ENCODE assay signal across 8 mouse cellular contexts in genomic region chr19:7416834-7417735, GRCm38 (mm10). TPM values are rescaled to one million over a fixed set of nuclear protein-coding genes. Genes with fewer than 3 reads are reported as not detected.
DNase-seq lines count a peak whose midpoint lies in the region; ATAC-seq and TF ChIP-seq lines count a peak whose summit lies in the region.

TSS of gene 2700081O15Rik (plus strand) at chr19:7417625.

- peaks cover 40% of the 10 kb centered on the region for H3K27me3 ChIP-seq in forebrain, embryonic 10.5 days (ENCODE audit: poor library complexity, severe bottlenecking)
- no peaks in the 10 kb centered on the region; the same call in 1 of the 2 replicates for H3K27me3 ChIP-seq in heart, embryonic 12.5 days (replicated peaks)
- no peaks in the 10 kb centered on the region for H3K27me3 ChIP-seq in kidney, postnatal 0 days (ENCODE audit: insufficient read depth, low read length)
- peaks cover 25% of the 10 kb centered on the region for H3K27me3 ChIP-seq in liver, embryonic 14.5 days (ENCODE audit: control insufficient read depth, insufficient read depth, low read length)
- no peaks in the 10 kb centered on the region for H3K27me3 ChIP-seq in neural tube, embryonic 14.5 days (ENCODE audit: control insufficient read depth, insufficient read depth, low read length)

- peak; percentile 37 for DNase-seq in CD4-positive helper T cell, adult 2 months (ENCODE audit: low read depth, low spot score)
- DNase-seq in forebrain, embryonic 10.5 days (ENCODE audit: extremely low spot score, low spot score), result peak; percentile 84
- DNase-seq in kidney, postnatal 0 days (ENCODE audit: low spot score), result peak; percentile 83
- DNase-seq in liver, embryonic 14.5 days (ENCODE audit: low read depth in 3 of 3, low spot score in 3 of 3), result peak in 1 of 3 experiments; percentile 37
- peak; percentile 59 to 66 for DNase-seq in thymus, adult 18-20 months

- WGBS in bone marrow, adult 2 months, result under 1% methylated on average over 107 of the region's 107 CpGs
- WGBS in forebrain, embryonic 10.5 days, result under 1% methylated on average over 107 of the region's 107 CpGs
- WGBS in heart, embryonic 12.5 days, result under 1% methylated on average over 100 of the region's 107 CpGs
- WGBS in kidney, postnatal 0 days, result under 1% methylated on average over 90 of the region's 107 CpGs
- under 1% methylated on average over 96 of the region's 107 CpGs for WGBS in liver, embryonic 14.5 days (ENCODE audit: insufficient replicate concordance)
- under 1% methylated on average over 94 of the region's 107 CpGs for WGBS in neural tube, embryonic 14.5 days

- H3K4me1 ChIP-seq in bone marrow, adult 2 months (ENCODE audit: control insufficient read depth, insufficient read depth, low read length), result no peaks in the 10 kb centered on the region; the same call in 1 of the 2 replicates
- H3K4me1 ChIP-seq in forebrain, embryonic 10.5 days, result peaks cover 54% of the 10 kb centered on the region
- peaks cover 41% of the 10 kb centered on the region for H3K4me1 ChIP-seq in heart, embryonic 12.5 days (replicated peaks)
- peaks cover 38% of the 10 kb centered on the region for H3K4me1 ChIP-seq in kidney, postnatal 0 days (replicated peaks; ENCODE audit: insufficient read depth, low read length)
- H3K4me1 ChIP-seq in liver, embryonic 14.5 days (replicated peaks; ENCODE audit: control insufficient read depth in 2 of 2, insufficient read depth in 2 of 2, low read length in 1 of 2), result peaks cover 15% of the 10 kb centered on the region in 2 experiments
- peaks cover 43% of the 10 kb centered on the region for H3K4me1 ChIP-seq in neural tube, embryonic 14.5 days (ENCODE audit: control insufficient read depth, insufficient read depth, low read length)

- peaks cover 30% of the 10 kb centered on the region for H3K36me3 ChIP-seq in forebrain, embryonic 10.5 days (replicated peaks)
- H3K36me3 ChIP-seq in heart, embryonic 12.5 days, result peaks cover 18% of the 10 kb centered on the region
- peaks cover 14% of the 10 kb centered on the region; the same call in 1 of the 2 replicates for H3K36me3 ChIP-seq in kidney, postnatal 0 days (ENCODE audit: insufficient read depth, low read length)
- H3K36me3 ChIP-seq in liver, embryonic 14.5 days (replicated peaks; ENCODE audit: control insufficient read depth, insufficient read depth, low read depth), result peaks cover 3% of the 10 kb centered on the region; the same call in 1 of the 2 replicates
- peaks cover 11% of the 10 kb centered on the region for H3K36me3 ChIP-seq in neural tube, embryonic 14.5 days (ENCODE audit: control insufficient read depth, insufficient read depth, low read length)

- no peaks in the 10 kb centered on the region for H3K9me3 ChIP-seq in forebrain, embryonic 10.5 days
- H3K9me3 ChIP-seq in heart, embryonic 12.5 days (replicated peaks), result no peaks in the 10 kb centered on the region
- no peaks in the 10 kb centered on the region for H3K9me3 ChIP-seq in kidney, postnatal 0 days (replicated peaks; ENCODE audit: low read length)
- H3K9me3 ChIP-seq in liver, embryonic 14.5 days (ENCODE audit: control insufficient read depth, low read length), result no peaks in the 10 kb centered on the region
- no peaks in the 10 kb centered on the region for H3K9me3 ChIP-seq in neural tube, embryonic 14.5 days (ENCODE audit: control insufficient read depth, low read length)

- TF ChIP-seq CTCF in bone marrow, adult 2 months (IDR thresholded peaks at IDR 0.05; ENCODE audit: control insufficient read depth, insufficient read depth, low read length), result no peak
- TF ChIP-seq CTCF in kidney, postnatal 0 days (IDR thresholded peaks at IDR 0.05; ENCODE audit: low read depth), result no peak
- no peak for TF ChIP-seq CTCF in liver, embryonic 14.5 days (IDR thresholded peaks at IDR 0.05; ENCODE audit: low read depth)

- no peak for TF ChIP-seq POLR2A in bone marrow, adult 2 months (IDR thresholded peaks at IDR 0.05; ENCODE audit: borderline replicate concordance, control insufficient read depth, low read depth, low read length)

- peak within 1 kb of the TSS; percentile 85 for H3K4me2 ChIP-seq in heart, embryonic 12.5 days
- peak within 1 kb of the TSS; percentile 97 for H3K4me2 ChIP-seq in kidney, postnatal 0 days (ENCODE audit: low read length)
- H3K4me2 ChIP-seq in liver, embryonic 14.5 days (ENCODE audit: low read depth), result peak within 1 kb of the TSS; percentile 69
- peak within 1 kb of the TSS; percentile 91 for H3K4me2 ChIP-seq in neural tube, embryonic 14.5 days (ENCODE audit: low read depth, low read length)

- H3K9ac ChIP-seq in heart, embryonic 12.5 days, result peak within 1 kb of the TSS; percentile 99
- H3K9ac ChIP-seq in kidney, postnatal 0 days (ENCODE audit: low read depth, low read length), result peak within 1 kb of the TSS; percentile 99
- peak within 1 kb of the TSS; percentile 79 for H3K9ac ChIP-seq in liver, embryonic 14.5 days (replicated peaks)
- peak within 1 kb of the TSS; percentile 100 for H3K9ac ChIP-seq in neural tube, embryonic 14.5 days (replicated peaks; ENCODE audit: low read depth, low read length)

- H3K27ac ChIP-seq in bone marrow, adult 2 months (ENCODE audit: control insufficient read depth, insufficient read depth, low read depth, low read length, poor library complexity), result no peak within 1 kb of the TSS; the same call in 1 of the 2 replicates
- peak within 1 kb of the TSS; percentile 99 for H3K27ac ChIP-seq in forebrain, embryonic 10.5 days
- H3K27ac ChIP-seq in heart, embryonic 12.5 days (ENCODE audit: poor library complexity, severe bottlenecking), result peak within 1 kb of the TSS; percentile 86
- H3K27ac ChIP-seq in kidney, postnatal 0 days, result peak within 1 kb of the TSS; percentile 93
- no peak within 1 kb of the TSS; the same call in 1 of the 2 replicates for H3K27ac ChIP-seq in liver, embryonic 14.5 days
- peak within 1 kb of the TSS; percentile 99 for H3K27ac ChIP-seq in neural tube, embryonic 14.5 days (ENCODE audit: low read depth, low read length)

- peak within 1 kb of the TSS; percentile 60 for H3K4me3 ChIP-seq in bone marrow, adult 2 months (replicated peaks; ENCODE audit: control insufficient read depth, low read depth, low read length)
- H3K4me3 ChIP-seq in forebrain, embryonic 10.5 days, result peak within 1 kb of the TSS; percentile 88
- H3K4me3 ChIP-seq in heart, embryonic 12.5 days, result peak within 1 kb of the TSS; percentile 97
- H3K4me3 ChIP-seq in kidney, postnatal 0 days (replicated peaks; ENCODE audit: low read depth, low read length), result peak within 1 kb of the TSS; percentile 82
- H3K4me3 ChIP-seq in liver, embryonic 14.5 days (ENCODE audit: insufficient read depth in 1 of 2, low read depth in 2 of 2, low read length in 2 of 2), result peak within 1 kb of the TSS; percentile 75 to 79
- H3K4me3 ChIP-seq in neural tube, embryonic 14.5 days (ENCODE audit: low read depth, low read length), result peak within 1 kb of the TSS; percentile 93

- ATAC-seq in heart, embryonic 12.5 days (ENCODE audit: insufficient number of reproducible peaks, low FRiP score), result peak; percentile 75
- ATAC-seq in kidney, postnatal 0 days (replicated peaks; ENCODE audit: low FRiP score, low read depth), result peak; percentile 43
- ATAC-seq in liver, embryonic 14.5 days (ENCODE audit: insufficient read depth), result peak; percentile 72
- peak; percentile 47 for ATAC-seq in neural tube, embryonic 14.5 days (ENCODE audit: low read depth)

- no peak for TF ChIP-seq EP300 in liver, embryonic 14.5 days (IDR thresholded peaks at IDR 0.05; ENCODE audit: low read depth)

RNA-seq across cellular contexts. Expression of gene 2700081O15Rik, which starts in this region (rescaled TPM):
- polyA plus RNA-seq in bone marrow, adult 2 months (2011; ENCODE audit: insufficient read depth, insufficient read length, low replicate concordance, missing spikeins), result 8.5 and 12.2 TPM in 2 replicates
- 5.2 TPM in 2 replicates for polyA plus RNA-seq in forebrain, embryonic 10.5 days (2016; fragmentation: Nextera tagmentation; extraction: Ambion mirVana)
- 4.6 and 5.3 TPM in 2 replicates for polyA plus RNA-seq in heart, embryonic 12.5 days (2016; fragmentation: Nextera tagmentation; extraction: Ambion mirVana)
- 4.8 and 5.2 TPM in 2 replicates for polyA plus RNA-seq in kidney, postnatal 0 days (2015; fragmentation: Nextera tagmentation; extraction: Ambion mirVana)
- polyA plus RNA-seq in liver, embryonic 14.5 days (2012; rRNA removed), result 5.6 and 6.3 TPM in 2 replicates
- polyA plus RNA-seq in liver, embryonic 14.5 days (2014; fragmentation: Nextera tagmentation; extraction: Ambion mirVana), result 0.86 and 1.2 TPM in 2 replicates
- polyA plus RNA-seq in neural tube, embryonic 14.5 days (2014; fragmentation: Nextera tagmentation; extraction: Ambion mirVana), result 17.0 and 17.2 TPM in 2 replicates

Comparison
In these comparisons a context has a peak if more than half of its experiments do, and no peak if none do; other contexts are left out.
1. H3K27ac ChIP-seq: peak in forebrain, embryonic 10.5 days (single experiment), heart, embryonic 12.5 days (single experiment), kidney, postnatal 0 days (single experiment) and neural tube, embryonic 14.5 days (single experiment); none in bone marrow, adult 2 months (single experiment) and liver, embryonic 14.5 days (single experiment).
2. Peak in every context shown above with its lines, with median percentiles within 50 percentile points of each other: H3K4me3 ChIP-seq, ATAC-seq, H3K4me2 ChIP-seq and H3K9ac ChIP-seq.